8 mouse cellular contexts compared by ENCODE assay signal in genomic region chr4:115101682-115102081, GRCm38 (mm10). TPM values are rescaled to one million over a fixed set of nuclear protein-coding genes. Genes with fewer than 3 reads are reported as not detected.
DNase-seq lines count a peak whose midpoint lies in the region; ATAC-seq and TF ChIP-seq lines count a peak whose summit lies in the region.

No protein-coding gene starts in this region.

- peak; percentile 52; the same call in 1 of the 2 replicates for ATAC-seq in heart, embryonic 14.5 days (ENCODE audit: insufficient number of reproducible peaks, insufficient read depth, low FRiP score, low read depth)
- no peak for ATAC-seq in liver, embryonic 14.5 days (ENCODE audit: insufficient read depth)
- peak; percentile 83 for ATAC-seq in neural tube, embryonic 14.5 days (ENCODE audit: low read depth)

- WGBS in embryonic facial prominence, embryonic 10.5 days, result 45% methylated on average over 6 of the region's 6 CpGs
- WGBS in heart, embryonic 14.5 days, result 25% methylated on average over 6 of the region's 6 CpGs
- 53% methylated on average over 6 of the region's 6 CpGs for WGBS in liver, embryonic 14.5 days (ENCODE audit: insufficient replicate concordance)
- WGBS in neural tube, embryonic 14.5 days, result 45% methylated on average over 6 of the region's 6 CpGs

- peak; percentile 84 to 97 for TF ChIP-seq CTCF in CH12.LX (conservative IDR thresholded peaks at IDR 0.05 in 1 of 2, IDR thresholded peaks at IDR 0.05 in 1 of 2; ENCODE audit: low read depth in 2 of 2, low read length in 2 of 2)
- TF ChIP-seq CTCF in liver, embryonic 14.5 days (IDR thresholded peaks at IDR 0.05; ENCODE audit: low read depth), result peak; percentile 98

- no peak overlapping the region for H3K9ac ChIP-seq in CH12.LX (ENCODE audit: insufficient read depth, low read depth)
- no peak overlapping the region for H3K9ac ChIP-seq in heart, embryonic 14.5 days (ENCODE audit: low read length)
- no peak overlapping the region; the same call in 1 of the 2 replicates for H3K9ac ChIP-seq in liver, embryonic 14.5 days (replicated peaks)
- no peak overlapping the region for H3K9ac ChIP-seq in neural tube, embryonic 14.5 days (replicated peaks; ENCODE audit: low read depth, low read length)

- TF ChIP-seq RAD21 in CH12.LX (IDR thresholded peaks at IDR 0.05; ENCODE audit: low read depth, low read length), result peak; percentile 76

- no peaks in the 10 kb centered on the region for H3K36me3 ChIP-seq in CH12.LX (replicated peaks in 1 of 2; ENCODE audit: control insufficient read depth in 1 of 2, insufficient read depth in 1 of 2, low read length in 1 of 2)
- no peaks in the 10 kb centered on the region for H3K36me3 ChIP-seq in embryonic facial prominence, embryonic 10.5 days (replicated peaks)
- H3K36me3 ChIP-seq in heart, embryonic 14.5 days (ENCODE audit: control insufficient read depth, insufficient read depth, low read length), result no peaks in the 10 kb centered on the region
- H3K36me3 ChIP-seq in liver, embryonic 14.5 days (replicated peaks; ENCODE audit: control insufficient read depth, insufficient read depth, low read depth), result no peaks in the 10 kb centered on the region
- H3K36me3 ChIP-seq in neural tube, embryonic 14.5 days (ENCODE audit: control insufficient read depth, insufficient read depth, low read length), result no peaks in the 10 kb centered on the region

- H3K4me3 ChIP-seq in CH12.LX (replicated peaks in 1 of 3; ENCODE audit: low read depth in 2 of 3, low read length in 2 of 3, poor library complexity in 1 of 3), result no peak overlapping the region
- no peak overlapping the region for H3K4me3 ChIP-seq in embryonic facial prominence, embryonic 10.5 days
- H3K4me3 ChIP-seq in heart, embryonic 14.5 days (ENCODE audit: control insufficient read depth in 1 of 2, insufficient read depth in 1 of 2, low read depth in 1 of 2, low read length in 2 of 2), result no peak overlapping the region
- no peak overlapping the region for H3K4me3 ChIP-seq in liver, embryonic 14.5 days (ENCODE audit: insufficient read depth in 1 of 2, low read depth in 2 of 2, low read length in 2 of 2)
- no peak overlapping the region for H3K4me3 ChIP-seq in neural tube, embryonic 14.5 days (ENCODE audit: low read depth, low read length)

- no peak for TF ChIP-seq EP300 in CH12.LX (IDR thresholded peaks at IDR 0.05; ENCODE audit: low read length)
- TF ChIP-seq EP300 in liver, embryonic 14.5 days (IDR thresholded peaks at IDR 0.05; ENCODE audit: low read depth), result no peak

- dilution Hi-C loops in CH12.LX (cut with MboI; ENCODE audit: extremely low pct_ligation_motif_present, extremely low pct_unique_long_range_greater_than_20kb, low sequenced_read_pairs), result no loop called here

- no peaks in the 10 kb centered on the region for H3K79me2 ChIP-seq in CH12.LX (replicated peaks; ENCODE audit: control insufficient read depth, extremely low read depth, insufficient read depth, poor library complexity, severe bottlenecking)

- in situ Hi-C loops in CH12.LX (cut with MboI; ENCODE audit: low pct_ligation_motif_present, low pct_unique_long_range_greater_than_20kb, low sequenced_read_pairs), result no loop called here

- peaks cover 4% of the 10 kb centered on the region in 2 experiments; a peak in 3 of 4 replicates for H3K4me1 ChIP-seq in CH12.LX (ENCODE audit: control insufficient read depth in 1 of 2, insufficient read depth in 2 of 2)
- peaks cover 5% of the 10 kb centered on the region for H3K4me1 ChIP-seq in embryonic facial prominence, embryonic 10.5 days
- peaks cover 4 to 5% of the 10 kb centered on the region in 2 experiments; a peak in 3 of 4 replicates for H3K4me1 ChIP-seq in heart, embryonic 14.5 days (ENCODE audit: control insufficient read depth in 2 of 2, insufficient read depth in 2 of 2, low read length in 2 of 2)
- H3K4me1 ChIP-seq in liver, embryonic 14.5 days (replicated peaks; ENCODE audit: control insufficient read depth in 2 of 2, insufficient read depth in 2 of 2, low read length in 1 of 2), result peaks cover 27 to 31% of the 10 kb centered on the region in 2 experiments
- no peaks in the 10 kb centered on the region for H3K4me1 ChIP-seq in neural tube, embryonic 14.5 days (ENCODE audit: control insufficient read depth, insufficient read depth, low read length)

- no peak for TF ChIP-seq POLR2A in CH12.LX (IDR thresholded peaks at IDR 0.05; ENCODE audit: low read depth, low read length)

- no peak overlapping the region for H3K27ac ChIP-seq in CH12.LX (ENCODE audit: insufficient read depth, low read depth)
- H3K27ac ChIP-seq in embryonic facial prominence, embryonic 10.5 days (replicated peaks), result no peak overlapping the region
- no peak overlapping the region for H3K27ac ChIP-seq in heart, embryonic 14.5 days (replicated peaks in 1 of 2; ENCODE audit: control insufficient read depth in 1 of 2, insufficient read depth in 1 of 2, low read depth in 2 of 2, low read length in 2 of 2)
- H3K27ac ChIP-seq in liver, embryonic 14.5 days, result no peak overlapping the region
- no peak overlapping the region for H3K27ac ChIP-seq in neural tube, embryonic 14.5 days (ENCODE audit: low read depth, low read length)

- H3K27me3 ChIP-seq in CH12.LX (replicated peaks), result peaks cover 51% of the 10 kb centered on the region
- peaks cover 16% of the 10 kb centered on the region for H3K27me3 ChIP-seq in embryonic facial prominence, embryonic 10.5 days (replicated peaks; ENCODE audit: low read depth, poor library complexity, severe bottlenecking)
- H3K27me3 ChIP-seq in heart, embryonic 14.5 days (ENCODE audit: control insufficient read depth, insufficient read depth, low read length), result peaks cover 3% of the 10 kb centered on the region; the same call in 1 of the 2 replicates
- no peaks in the 10 kb centered on the region for H3K27me3 ChIP-seq in liver, embryonic 14.5 days (ENCODE audit: control insufficient read depth, insufficient read depth, low read length)
- H3K27me3 ChIP-seq in neural tube, embryonic 14.5 days (ENCODE audit: control insufficient read depth, insufficient read depth, low read length), result peaks cover 3% of the 10 kb centered on the region; the same call in 1 of the 2 replicates

- no peak overlapping the region for H3K4me2 ChIP-seq in CH12.LX (ENCODE audit: insufficient read depth, low read depth, poor library complexity, severe bottlenecking)
- 0 out of 2 replicates have a peak overlapping the region, but pooled peaks have one; percentile 34 for H3K4me2 ChIP-seq in heart, embryonic 14.5 days (ENCODE audit: low read length)
- no peak overlapping the region for H3K4me2 ChIP-seq in liver, embryonic 14.5 days (ENCODE audit: low read depth)
- no peak overlapping the region for H3K4me2 ChIP-seq in neural tube, embryonic 14.5 days (ENCODE audit: low read depth, low read length)

- no peaks in the 10 kb centered on the region for H3K9me3 ChIP-seq in CH12.LX (replicated peaks; ENCODE audit: low read length)
- H3K9me3 ChIP-seq in embryonic facial prominence, embryonic 10.5 days, result no peaks in the 10 kb centered on the region
- H3K9me3 ChIP-seq in heart, embryonic 14.5 days (ENCODE audit: control insufficient read depth, low read length), result no peaks in the 10 kb centered on the region
- H3K9me3 ChIP-seq in liver, embryonic 14.5 days (ENCODE audit: control insufficient read depth, low read length), result no peaks in the 10 kb centered on the region
- no peaks in the 10 kb centered on the region for H3K9me3 ChIP-seq in neural tube, embryonic 14.5 days (ENCODE audit: control insufficient read depth, low read length)

- peak; percentile 55 for DNase-seq in CH12.LX (ENCODE audit: extremely low read depth)
- peak; percentile 20 for DNase-seq in adrenal gland, adult 2 months
- DNase-seq in embryonic facial prominence, embryonic 10.5 days (ENCODE audit: low spot score), result peak; percentile 74
- peak; percentile 81 for DNase-seq in kidney, postnatal 10 days
- peak in 2 of 3 experiments; percentile 49 to 61 for DNase-seq in liver, embryonic 14.5 days (ENCODE audit: low read depth in 3 of 3, low spot score in 3 of 3)
- DNase-seq in thymus, postnatal 4 days, result peak; percentile 63

RNA-seq across cellular contexts. Expression of gene Pdzk1ip1, which starts 13.2 kb away (rescaled TPM):
- total RNA-seq in CH12.LX (2012; rRNA removed) (0.21 and 0.55 TPM in 2 replicates), CH12.LX (2014; rRNA removed) (not detected in 2 replicates)
- polyA plus RNA-seq in CH12.LX (2012; ENCODE audit: insufficient read length, low read depth), result not detected in 2 replicates
- under 1 TPM; 0.48 to 0.61 TPM for total RNA-seq in adrenal gland, adult 2 months (2021)
- 5.1 and 10.0 TPM in 2 replicates for polyA plus RNA-seq in adrenal gland, adult 2 months (2012; rRNA removed)
- 6.3 and 6.7 TPM in 2 replicates for polyA plus RNA-seq in embryonic facial prominence, embryonic 10.5 days (2016; fragmentation: Nextera tagmentation; extraction: Ambion mirVana)
- 1.9 and 4.1 TPM in 2 replicates for polyA plus RNA-seq in heart, embryonic 14.5 days (2014; fragmentation: Nextera tagmentation; extraction: Ambion mirVana)
- polyA plus RNA-seq in liver, embryonic 14.5 days (2012; rRNA removed), result 20.5 and 24.5 TPM in 2 replicates
- polyA plus RNA-seq in liver, embryonic 14.5 days (2014; fragmentation: Nextera tagmentation; extraction: Ambion mirVana), result 24.4 and 30.5 TPM in 2 replicates
- polyA plus RNA-seq in neural tube, embryonic 14.5 days (2014; fragmentation: Nextera tagmentation; extraction: Ambion mirVana), result 2.4 and 2.7 TPM in 2 replicates

RNA-seq across cellular contexts. Expression of gene Cyp4x1, which starts 32.4 kb away (rescaled TPM):
- total RNA-seq in CH12.LX (2012; rRNA removed) (not detected in 2 replicates), CH12.LX (2014; rRNA removed) (not detected in 2 replicates)
- 0.07 TPM in 1 of 2 replicates, not detected in the other for polyA plus RNA-seq in CH12.LX (2012; ENCODE audit: insufficient read length, low read depth)
- not detected for total RNA-seq in adrenal gland, adult 2 months (2021)
- polyA plus RNA-seq in adrenal gland, adult 2 months (2012; rRNA removed), result 0.02 TPM in 1 of 2 replicates, not detected in the other
- polyA plus RNA-seq in embryonic facial prominence, embryonic 10.5 days (2016; fragmentation: Nextera tagmentation; extraction: Ambion mirVana), result 0.24 and 0.25 TPM in 2 replicates
- 0.04 TPM in 1 of 2 replicates, not detected in the other for polyA plus RNA-seq in heart, embryonic 14.5 days (2014; fragmentation: Nextera tagmentation; extraction: Ambion mirVana)
- polyA plus RNA-seq in liver, embryonic 14.5 days (2012; rRNA removed), result 0.05 and 0.06 TPM in 2 replicates
- polyA plus RNA-seq in liver, embryonic 14.5 days (2014; fragmentation: Nextera tagmentation; extraction: Ambion mirVana), result 0.08 TPM in 2 replicates
- 10.8 and 11.6 TPM in 2 replicates for polyA plus RNA-seq in neural tube, embryonic 14.5 days (2014; fragmentation: Nextera tagmentation; extraction: Ambion mirVana)

RNA-seq across cellular contexts. Expression of gene Tal1, which starts 45.5 kb away (rescaled TPM):
- 0.34 and 0.50 TPM in 2 replicates for total RNA-seq in CH12.LX (2012; rRNA removed)
- 0.12 and 0.15 TPM in 2 replicates for total RNA-seq in CH12.LX (2014; rRNA removed)
- 0.13 and 0.19 TPM in 2 replicates for polyA plus RNA-seq in CH12.LX (2012; ENCODE audit: insufficient read length, low read depth)
- total RNA-seq in adrenal gland, adult 2 months (2021), result 1 to 10 TPM; 1.8 to 2.8 TPM
- 5.1 and 8.9 TPM in 2 replicates for polyA plus RNA-seq in adrenal gland, adult 2 months (2012; rRNA removed)
- 1.7 and 1.9 TPM in 2 replicates for polyA plus RNA-seq in embryonic facial prominence, embryonic 10.5 days (2016; fragmentation: Nextera tagmentation; extraction: Ambion mirVana)
- polyA plus RNA-seq in heart, embryonic 14.5 days (2014; fragmentation: Nextera tagmentation; extraction: Ambion mirVana), result 1.5 and 2.8 TPM in 2 replicates
- polyA plus RNA-seq in liver, embryonic 14.5 days (2012; rRNA removed), result 72.6 and 74.7 TPM in 2 replicates
- 55.6 and 60.9 TPM in 2 replicates for polyA plus RNA-seq in liver, embryonic 14.5 days (2014; fragmentation: Nextera tagmentation; extraction: Ambion mirVana)
- 2.3 TPM in 2 replicates for polyA plus RNA-seq in neural tube, embryonic 14.5 days (2014; fragmentation: Nextera tagmentation; extraction: Ambion mirVana)

Comparison
In these comparisons a context has a peak if more than half of its experiments do, and no peak if none do; other contexts are left out.
1. DNase-seq: peak in every context shown above with its lines; median percentile 81 in kidney, postnatal 10 days; 74 in embryonic facial prominence, embryonic 10.5 days; 63 in thymus, postnatal 4 days; 55 in CH12.LX; 55 in liver, embryonic 14.5 days; 20 in adrenal gland, adult 2 months.